ENCODE assay signal across 8 mouse cellular contexts in genomic region chr2:30093471-30094207, GRCm38 (mm10). TPM values are rescaled to one million over a fixed set of nuclear protein-coding genes. Genes with fewer than 3 reads are reported as not detected.
A peak's percentile ranks its signal among the peaks of the same experiment; 100 is the strongest.
DNase-seq lines count a peak whose midpoint lies in the region; ATAC-seq and TF ChIP-seq lines count a peak whose summit lies in the region.

Zdhhc12 (minus strand) TSS chr2:30093648.

- H3K4me1 ChIP-seq in cortical plate, adult 2 months (ENCODE audit: control insufficient read depth, insufficient read depth, low read length), result no peaks in the 10 kb centered on the region
- H3K4me1 ChIP-seq in megakaryocyte, embryonic 14.5 days, result peaks cover 60% of the 10 kb centered on the region

- H3K36me3 ChIP-seq in megakaryocyte, embryonic 14.5 days (replicated peaks; ENCODE audit: low read length), result peaks cover 64% of the 10 kb centered on the region

- peak; percentile 97 for ATAC-seq in activated CD4-positive, CD25-positive, alpha-beta regulatory T cell, adult 4 months

- peak; percentile 58 for TF ChIP-seq POLR2A in cortical plate, adult 2 months (IDR thresholded peaks at IDR 0.05; ENCODE audit: extremely low read depth, insufficient read depth, low read length)

- DNase-seq in gastrocnemius, adult 8-10 months (ENCODE audit: low spot score in 2 of 2), result peak; percentile 83 to 91
- DNase-seq in hindlimb bud, embryonic 11.5 days (ENCODE audit: extremely low spot score, low read depth, low spot score), result peak; percentile 89
- DNase-seq in left cerebral cortex, adult 8-10 months (ENCODE audit: low spot score in 2 of 2), result peak; percentile 80 to 94
- peak; percentile 96 to 97 for DNase-seq in right cerebral cortex, postnatal 10 days (ENCODE audit: low spot score in 2 of 2)
- DNase-seq in urinary bladder, postnatal 25 days (ENCODE audit: low spot score), result peak; percentile 86

- no peak for TF ChIP-seq CTCF in cortical plate, adult 2 months (IDR thresholded peaks at IDR 0.05; ENCODE audit: extremely low read depth, insufficient read depth, low read length)

- H3K4me3 ChIP-seq in cortical plate, adult 2 months (ENCODE audit: insufficient read depth, low read length), result peak within 1 kb of the TSS; percentile 54
- peak within 1 kb of the TSS; percentile 97 for H3K4me3 ChIP-seq in megakaryocyte, embryonic 14.5 days (replicated peaks)

- H3K27me3 ChIP-seq in megakaryocyte, embryonic 14.5 days (replicated peaks), result no peaks in the 10 kb centered on the region

- no peak within 1 kb of the TSS for H3K27ac ChIP-seq in cortical plate, adult 2 months (ENCODE audit: insufficient read depth, low read length)

- no peaks in the 10 kb centered on the region for H3K9me3 ChIP-seq in megakaryocyte, embryonic 14.5 days

RNA-seq across cellular contexts. Expression of gene Zdhhc12, which starts in this region (rescaled TPM):
- polyA plus RNA-seq in activated CD4-positive, CD25-positive, alpha-beta regulatory T cell, adult 4 months (2017; shearing (Covaris generic)), result 10 to 100 TPM; 31.6 to 32.4 TPM
- 18.9 and 19.5 TPM in 2 replicates for polyA plus RNA-seq in cortical plate, adult 2 months (2012; rRNA removed)
- 1 to 10 TPM; 3.1 to 3.9 (median 3.4) TPM for total RNA-seq in gastrocnemius, adult 8-10 months (2022)
- total RNA-seq in left cerebral cortex, adult 8-10 months (2022), result 10 to 100 TPM in 1 of 4 experiments, 1 to 10 TPM in 3; 6.8 to 10.5 (median 8.9) TPM
- 58.2 and 66.6 TPM in 2 replicates for polyA plus RNA-seq in megakaryocyte, embryonic 14.5 days (2012; ENCODE audit: insufficient read depth, low replicate concordance)
